Mouse (Mus musculus) spleen, adult 2 months (tissue): ENCODE data around the gene Kdm7a.

ENCODE experiments used
- CTCF ChIP-seq: fragments of 200-500 bp; IDR thresholded peaks from 2 replicates; pipeline ENCODE4 v1.5.1; 2011; ENCODE audit warnings: mild to moderate bottlenecking, inconsistent platforms; ENCODE audit not compliant: insufficient read depth, insufficient read length, insufficient replicate concordance; ENCODE audit errors: extremely low read depth
- POLR2A ChIP-seq: fragments of 200-500 bp; IDR thresholded peaks from 2 replicates; pipeline ENCODE4 v1.6.1; 2011; ENCODE audit warnings: low read depth, low read length, inconsistent platforms

DNA sequence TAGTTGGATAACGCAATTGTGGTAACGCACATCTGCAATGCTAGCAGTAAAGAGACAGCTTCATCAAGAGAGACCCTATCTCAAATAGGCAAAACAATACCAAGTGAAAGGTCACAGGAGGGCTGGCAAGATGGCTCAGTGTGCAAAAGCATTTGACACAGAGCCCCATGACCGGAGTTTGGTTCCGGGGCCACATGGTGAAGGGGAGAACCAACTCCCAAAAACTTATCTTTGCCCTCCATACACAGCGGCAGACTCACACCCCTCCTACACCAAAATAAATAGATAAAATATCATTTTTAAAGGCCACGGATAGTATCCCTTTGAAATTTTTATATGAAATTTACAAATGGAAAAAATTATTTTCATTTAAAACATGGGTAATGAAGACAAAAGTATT is 44.6 kb downstream of the Kdm7a start:
- TF ChIP-seq CTCF (no peak), POLR2A (no peak)
